Mouse (Mus musculus): ENCODE data around the gene Nudcd2.
"Not testable (repeated sequence)": the region's sequence is repeated elsewhere in the genome, so short reads cannot be mapped to it uniquely, and the experiment has no call there.

Nudcd2 gene

DNA sequence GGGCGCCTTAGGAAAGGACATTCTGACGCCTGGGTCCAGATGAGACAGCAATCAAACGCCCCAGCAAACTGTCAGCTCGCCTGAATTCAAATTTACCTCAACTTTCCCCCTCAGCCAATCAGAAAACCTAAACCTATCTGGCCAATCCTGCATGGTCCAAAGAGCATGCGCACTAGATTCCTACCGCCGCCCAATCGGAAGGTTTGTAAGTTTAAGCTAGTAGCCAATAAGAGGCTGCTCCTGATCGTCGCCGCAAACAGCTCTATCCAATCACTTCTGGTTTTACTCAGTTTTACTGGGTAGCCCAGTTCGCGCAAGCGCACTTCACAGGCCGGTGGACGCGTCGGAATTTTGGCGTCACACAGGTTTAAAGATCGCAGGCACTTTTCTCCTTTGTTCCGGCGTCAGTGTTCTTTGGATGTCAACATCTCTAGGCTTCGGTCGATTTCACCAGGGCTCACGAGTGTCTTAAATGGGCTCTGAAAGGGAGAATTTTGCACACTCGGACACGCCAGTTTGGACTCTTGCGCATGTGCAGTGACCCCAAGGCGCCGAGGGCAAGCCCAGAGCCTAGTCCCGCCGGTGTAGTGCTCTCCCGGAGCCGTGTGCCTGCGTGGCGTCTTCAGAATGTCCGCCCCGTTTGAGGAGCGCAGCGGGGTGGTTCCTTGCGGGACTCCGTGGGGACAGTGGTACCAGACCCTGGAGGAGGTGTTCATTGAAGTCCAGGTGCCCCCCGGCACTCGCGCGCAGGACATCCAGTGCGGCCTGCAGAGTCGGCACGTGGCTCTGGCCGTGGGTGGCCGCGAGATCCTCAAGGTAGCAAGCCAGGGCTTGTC lies at the start of gene Nudcd2, which contains the start of gene Hmmr:
TSS of gene Nudcd2 (plus strand) at position 329 of the 836 bp plus-strand sequence.
TSS of gene Hmmr (minus strand) at position 84 of the 836 bp plus-strand sequence.
- in situ Hi-C loops (cut with MseI, MboI): no loop called here

DNA sequence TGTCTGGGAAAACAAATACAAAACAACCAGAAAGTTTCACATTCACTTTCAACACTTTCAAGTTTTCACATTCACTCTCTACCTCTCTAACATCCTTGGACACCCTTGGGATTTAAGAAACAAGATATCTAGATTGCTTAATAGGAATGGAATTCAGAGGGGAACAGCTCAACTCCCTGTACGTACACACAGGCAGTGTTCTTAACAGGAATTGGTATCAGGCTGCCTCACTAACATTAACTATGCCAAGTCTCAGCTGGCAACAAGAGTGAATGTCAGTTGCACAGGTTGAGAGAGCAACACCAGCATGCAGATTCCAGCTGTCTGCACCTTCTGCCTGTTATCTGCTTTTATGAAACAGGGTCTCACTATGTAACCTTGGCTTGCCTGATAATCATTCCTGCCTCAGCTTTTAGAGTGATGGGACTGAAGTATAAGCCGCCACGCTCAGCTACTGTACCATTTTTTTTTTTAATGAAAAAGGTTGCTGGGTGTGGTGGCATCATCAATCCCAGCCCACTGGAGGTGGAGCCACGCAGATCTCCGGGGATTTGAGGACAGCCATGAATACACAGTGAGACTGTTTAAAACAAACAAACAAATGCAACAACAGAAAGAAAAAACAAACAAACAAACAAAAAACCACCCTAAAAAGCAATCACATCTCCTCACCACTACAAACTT lies 42.9 kb upstream of the Nudcd2 start:
- in situ Hi-C loops (cut with MseI, MboI): no loop called here

DNA sequence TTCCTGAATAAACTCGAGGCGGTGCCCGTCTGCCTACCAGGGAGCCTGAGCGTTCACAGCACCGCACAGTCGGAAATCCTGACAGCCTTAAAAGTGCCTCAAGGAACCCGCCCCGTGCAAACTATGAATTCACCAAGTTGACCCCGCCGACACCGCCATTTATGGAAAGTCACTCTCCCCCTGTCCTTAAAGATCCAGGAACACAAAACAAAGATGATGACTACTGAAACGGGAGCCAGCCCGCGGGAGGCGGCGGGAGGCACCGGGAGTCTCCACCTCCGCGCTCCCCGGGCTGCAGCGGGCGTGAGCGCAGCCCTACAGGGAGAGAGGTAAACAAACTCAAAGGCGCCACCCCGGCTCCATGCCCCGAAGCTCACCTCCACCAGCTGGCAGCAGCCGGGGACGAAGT lies 41.4 kb upstream of the Nudcd2 start:
- in situ Hi-C loops (cut with MseI, MboI): no loop called here

DNA sequence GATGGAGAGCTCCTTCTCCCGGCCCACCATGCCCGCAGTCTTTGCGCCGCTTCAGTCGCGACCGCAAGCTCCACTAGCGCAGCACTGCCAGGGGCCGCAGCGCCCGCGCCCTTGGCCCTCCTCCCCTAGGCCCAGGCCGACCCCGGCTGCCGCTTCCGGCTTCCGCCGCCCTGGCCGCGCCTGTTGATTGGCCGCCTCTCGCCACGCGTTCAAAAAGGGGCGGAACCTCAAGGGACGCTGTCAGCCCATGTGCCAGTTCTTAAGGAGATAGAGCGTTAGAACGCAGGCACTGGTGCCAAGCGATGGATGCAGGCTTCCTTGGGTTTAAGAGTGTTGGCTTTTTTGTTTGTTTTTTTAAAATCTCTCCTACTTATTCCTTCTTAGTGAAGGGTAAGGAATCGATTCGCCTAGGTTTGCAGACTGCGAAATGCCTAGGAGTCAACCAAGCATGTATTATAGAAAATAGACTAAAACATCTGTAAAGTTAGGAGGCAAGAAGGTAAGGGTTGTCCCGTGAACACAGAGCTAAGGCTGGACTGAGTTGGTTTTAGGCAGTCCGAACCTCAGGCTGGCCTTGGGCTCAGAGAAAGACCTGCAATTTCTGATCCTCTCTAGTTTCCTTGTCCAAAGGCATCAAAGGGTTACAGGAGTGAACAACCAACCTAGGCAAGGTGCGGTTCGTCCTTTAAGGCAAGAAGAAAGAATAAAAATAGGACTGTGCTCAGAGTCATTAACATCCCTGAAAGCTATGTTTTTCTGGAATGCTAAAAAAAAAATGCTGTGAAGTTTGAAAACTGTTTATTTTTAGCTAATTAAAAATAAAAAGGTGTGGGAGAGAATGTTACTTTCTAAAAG lies 40.7 kb upstream of the Nudcd2 start:
- in situ Hi-C loops (cut with MseI, MboI): no loop called here

DNA sequence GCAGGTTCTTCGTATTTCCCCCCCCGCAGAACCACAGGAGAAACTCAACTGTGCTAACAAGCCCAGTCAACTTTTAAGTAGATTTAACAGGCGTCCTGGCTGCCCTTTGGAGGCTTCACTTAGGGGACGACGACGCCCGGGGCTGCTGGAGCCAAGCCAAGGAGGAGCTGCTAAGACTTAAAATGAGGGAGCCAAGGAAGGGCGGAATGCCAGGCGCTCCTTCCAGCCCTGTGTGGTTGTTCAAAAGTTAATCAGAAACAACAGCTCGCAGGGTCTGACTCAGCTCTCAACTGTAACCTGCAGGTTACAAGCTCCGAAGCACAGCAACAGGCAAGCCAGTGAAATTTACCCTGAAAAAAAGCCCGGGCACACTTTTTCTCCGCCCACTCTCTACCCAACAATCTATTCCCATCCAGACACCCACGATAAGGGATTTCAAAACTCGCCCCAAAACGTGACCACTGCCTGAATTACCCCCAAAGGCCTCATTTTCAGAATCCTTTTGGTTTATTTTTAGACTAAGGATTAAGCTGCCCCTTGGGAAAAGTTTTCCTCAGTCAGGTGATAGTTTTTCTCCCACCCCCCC lies 40.0 kb upstream of the Nudcd2 start:
- in situ Hi-C loops (cut with MseI, MboI): no loop called here

DNA sequence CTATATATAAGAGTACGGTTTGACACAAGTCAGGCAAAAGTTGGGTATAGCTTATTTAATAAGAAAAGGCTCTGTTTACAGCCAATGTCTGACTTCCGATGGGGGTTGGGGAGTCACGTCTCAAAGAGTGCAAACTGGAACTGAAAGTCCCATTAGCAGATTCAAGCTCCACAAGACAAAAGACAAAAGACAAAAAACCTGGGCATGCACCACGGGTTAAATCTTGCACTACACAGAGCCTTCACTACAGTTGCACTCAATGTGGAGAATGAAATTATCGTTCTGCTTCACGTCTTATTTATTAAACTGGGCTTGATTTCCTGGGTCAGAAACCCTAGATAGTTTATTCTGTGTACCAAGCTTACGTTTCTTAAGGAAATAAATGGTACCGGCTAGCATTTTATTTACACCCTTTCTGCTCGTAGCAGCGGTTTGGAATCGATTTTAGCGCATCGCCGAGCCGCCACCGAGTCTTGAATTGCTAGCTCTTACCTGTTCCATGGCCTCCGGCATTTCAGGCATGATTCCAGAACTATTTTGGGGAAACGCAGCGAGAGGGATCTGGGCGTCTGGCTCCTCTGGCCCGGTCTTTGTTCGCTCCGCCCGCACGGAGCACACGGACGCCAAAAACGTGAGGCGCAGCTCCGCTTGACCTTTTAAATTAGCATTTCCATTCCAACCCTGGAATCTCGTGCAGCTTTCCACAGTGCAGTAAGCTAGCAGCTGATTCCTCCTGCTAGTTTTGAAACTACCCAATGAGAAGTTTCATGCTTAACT lies 39.0 kb upstream of the Nudcd2 start:
- in situ Hi-C loops (cut with MseI, MboI): no loop called here

DNA sequence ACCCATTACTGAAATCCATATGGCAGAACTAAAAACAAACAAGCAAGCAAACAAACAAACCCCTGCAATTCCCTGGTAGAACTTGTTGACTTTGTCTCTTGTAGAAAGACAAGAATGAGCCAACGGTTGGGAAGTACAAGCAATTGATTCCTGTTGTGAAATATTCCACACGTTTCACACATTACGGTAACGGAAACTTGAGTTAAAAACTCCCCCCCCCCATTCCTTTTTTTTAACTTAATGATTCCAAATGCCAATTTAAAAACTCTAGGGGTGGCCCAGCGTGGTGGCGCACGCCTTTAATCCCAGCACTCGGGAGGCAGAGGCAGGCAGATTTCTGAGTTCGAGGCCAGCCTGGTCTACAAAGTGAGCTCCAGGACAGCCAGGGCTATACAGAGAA lies 38.4 kb upstream of the Nudcd2 start, which contains the start of gene Mat2b:
TSS of gene Mat2b (minus strand) at position 101 of the 400 bp plus-strand sequence.
- in situ Hi-C loops (cut with MseI, MboI): no loop called here

DNA sequence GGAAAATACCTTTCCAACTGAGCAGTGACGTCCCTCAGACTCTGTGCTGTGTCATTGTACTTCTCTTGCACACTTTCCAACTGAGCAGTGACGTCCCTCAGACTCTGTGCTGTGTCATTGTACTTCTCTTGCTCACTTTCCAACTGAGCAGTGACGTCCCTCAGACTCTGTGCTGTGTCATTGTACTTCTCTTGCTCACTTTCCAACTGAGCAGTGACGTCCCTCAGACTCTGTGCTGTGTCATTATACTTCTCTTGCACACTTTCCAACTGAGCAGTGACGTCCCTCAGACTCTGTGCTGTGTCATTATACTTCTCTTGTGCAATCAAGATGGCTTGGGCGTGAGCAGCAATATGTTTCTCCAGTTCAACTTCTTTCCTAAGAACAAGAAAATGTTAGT lies 23.6 kb upstream of the Nudcd2 start:
- in situ Hi-C loops (cut with MseI, MboI): not testable (repeated sequence)

DNA sequence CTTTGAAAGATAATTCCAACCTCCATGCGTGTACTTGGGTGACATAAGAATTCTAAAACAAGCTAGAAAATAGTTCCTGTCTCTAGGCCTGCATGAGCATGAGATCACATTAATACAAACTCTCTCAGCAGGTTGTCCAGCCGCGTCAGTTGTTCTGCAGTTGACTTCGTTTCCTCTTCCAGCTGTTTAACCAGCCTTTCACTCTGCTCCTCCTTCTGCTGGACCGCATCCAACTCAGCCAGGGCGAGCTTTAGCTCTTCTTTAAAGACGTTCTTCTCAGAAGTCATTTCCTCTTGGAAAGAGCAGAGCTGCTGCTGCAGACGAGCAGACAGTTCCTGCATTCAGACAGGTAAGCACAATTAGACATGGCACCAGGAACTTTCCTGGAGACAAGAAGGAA lies 19.6 kb upstream of the Nudcd2 start:
- in situ Hi-C loops (cut with MseI, MboI): no loop called here

DNA sequence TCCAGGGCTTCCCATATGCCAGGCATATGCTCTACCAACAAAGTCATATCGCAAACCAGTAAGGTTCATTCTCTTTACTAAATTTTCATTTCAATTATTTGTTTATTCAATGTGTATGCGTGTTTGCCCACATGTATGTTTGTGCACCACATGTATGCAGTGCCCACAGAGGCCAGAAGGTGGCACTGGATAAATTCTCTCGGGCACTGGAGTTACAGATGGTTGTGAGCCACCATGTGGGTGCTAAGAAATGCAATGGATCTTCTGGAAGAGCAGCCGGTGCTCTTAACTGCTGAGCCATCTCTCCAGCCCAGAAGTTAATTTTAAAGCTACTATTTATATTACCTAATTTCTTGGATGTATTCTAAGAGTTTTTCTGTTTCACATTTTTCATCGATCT lies 17.9 kb upstream of the Nudcd2 start:
- in situ Hi-C loops (cut with MseI, MboI): no loop called here

DNA sequence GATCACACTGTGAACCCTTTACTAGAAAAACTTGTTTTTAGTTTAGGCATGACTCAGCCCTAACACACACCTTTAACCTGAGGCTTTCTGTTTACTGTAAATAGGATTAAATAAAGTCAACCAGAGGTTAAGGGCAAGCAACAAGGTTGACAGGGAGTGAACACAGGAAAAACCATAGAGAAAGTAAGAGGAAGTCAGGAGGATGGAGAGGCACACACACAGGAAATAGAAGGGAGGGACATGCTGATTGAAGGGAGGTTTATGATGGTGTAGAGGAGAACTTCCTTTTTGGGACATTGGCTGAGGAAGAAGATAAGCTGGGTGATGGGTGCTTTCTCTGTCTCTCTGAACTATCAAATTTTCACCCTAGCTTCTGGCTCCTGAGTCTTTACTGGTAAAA lies 15.1 kb upstream of the Nudcd2 start:
- in situ Hi-C loops (cut with MseI, MboI): no loop called here

DNA sequence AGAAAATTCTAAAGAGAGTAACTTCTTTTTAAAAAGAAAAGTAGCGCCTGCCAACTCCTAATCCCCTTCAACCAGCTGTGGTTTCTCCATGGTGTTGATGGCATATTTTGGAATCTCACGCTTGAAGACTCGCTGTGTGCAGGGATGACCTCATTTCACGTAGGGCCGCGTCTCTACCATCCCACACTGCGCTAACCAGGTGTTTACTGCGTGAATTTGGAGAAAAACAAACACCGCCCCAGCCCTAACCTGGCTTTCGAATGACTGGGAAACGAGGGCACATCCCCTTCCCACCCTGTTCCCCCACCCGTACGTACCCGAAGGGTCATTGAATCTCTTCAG lies 499 bp upstream of the Nudcd2 start:
- in situ Hi-C loops (cut with MseI, MboI): no loop called here

DNA sequence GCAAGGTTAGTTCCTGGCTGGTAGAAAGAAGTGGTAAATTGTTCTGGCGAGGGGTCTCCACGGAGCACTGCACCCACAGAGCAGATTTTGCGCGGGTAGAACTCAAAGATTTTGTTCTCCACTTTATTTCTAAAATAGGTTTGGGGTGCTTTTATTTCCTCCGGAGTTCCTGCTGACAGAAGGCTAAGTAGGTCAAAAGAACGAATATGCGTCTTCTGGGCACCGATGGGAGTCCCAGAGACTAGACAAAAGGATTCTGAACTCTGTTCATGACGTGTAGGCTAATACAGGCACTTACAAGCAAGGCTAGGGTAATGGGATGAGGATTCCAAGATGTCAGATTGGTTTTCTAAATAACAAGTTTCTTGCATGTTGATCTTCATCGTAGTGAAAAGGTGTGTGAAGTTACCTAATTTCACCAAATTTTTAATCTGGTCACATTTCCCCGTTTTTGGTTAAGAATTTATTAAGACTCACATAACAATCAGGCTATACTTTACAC lies 835 bp downstream of the Nudcd2 start:
- in situ Hi-C loops (cut with MseI, MboI): no loop called here

DNA sequence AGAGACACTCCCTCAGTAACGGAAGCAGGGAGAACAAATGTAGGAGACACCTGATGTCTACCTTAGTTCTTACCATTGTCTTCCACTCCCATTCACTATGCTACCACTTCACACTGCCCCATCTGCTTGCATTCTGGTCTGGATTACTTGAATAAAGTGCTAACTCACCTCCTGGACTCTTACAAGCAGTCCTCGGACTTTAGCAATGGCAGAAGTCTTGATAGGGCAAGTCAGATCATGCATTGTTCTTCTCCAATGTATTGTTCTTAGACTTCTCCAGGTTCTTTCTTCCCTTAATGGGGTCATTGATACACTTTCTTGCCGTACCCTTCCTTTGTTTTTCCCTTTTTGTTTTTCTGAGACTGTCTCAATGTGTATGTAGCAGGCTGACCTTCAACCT lies 3.9 kb downstream of the Nudcd2 start:
- in situ Hi-C loops (cut with MseI, MboI): no loop called here

DNA sequence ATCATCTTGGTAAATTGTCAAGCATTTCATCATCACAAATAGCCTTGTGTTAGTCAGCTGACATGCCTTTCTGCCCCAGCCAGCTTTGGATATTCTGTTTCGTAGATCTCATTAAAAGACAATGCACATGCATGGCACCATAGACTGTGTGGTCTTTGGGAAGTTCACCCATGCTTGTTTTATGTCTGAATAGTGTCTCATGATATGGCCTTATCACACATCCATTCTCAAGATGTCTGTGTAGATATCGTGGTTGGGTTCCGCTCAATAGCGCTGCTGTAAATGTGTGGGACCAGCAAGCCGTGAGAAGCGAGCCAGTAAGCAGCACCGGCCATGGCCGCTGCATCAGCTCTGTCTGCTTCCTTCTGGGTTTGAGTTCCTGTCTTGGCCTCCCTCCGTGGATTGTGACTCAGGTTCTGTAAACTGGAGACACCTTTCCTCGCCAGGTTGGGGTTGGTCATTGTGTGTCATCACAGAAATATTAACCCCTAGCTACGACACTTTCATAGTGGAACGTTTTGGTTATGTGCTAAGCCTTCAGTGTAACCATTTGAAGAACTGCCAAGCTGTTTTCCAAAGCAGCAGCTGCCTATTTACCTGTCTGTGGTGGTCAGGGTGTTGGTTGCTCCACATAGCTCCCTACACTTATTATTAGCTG lies 8.3 kb downstream of the Nudcd2 start:
- in situ Hi-C loops (cut with MseI, MboI): no loop called here

DNA sequence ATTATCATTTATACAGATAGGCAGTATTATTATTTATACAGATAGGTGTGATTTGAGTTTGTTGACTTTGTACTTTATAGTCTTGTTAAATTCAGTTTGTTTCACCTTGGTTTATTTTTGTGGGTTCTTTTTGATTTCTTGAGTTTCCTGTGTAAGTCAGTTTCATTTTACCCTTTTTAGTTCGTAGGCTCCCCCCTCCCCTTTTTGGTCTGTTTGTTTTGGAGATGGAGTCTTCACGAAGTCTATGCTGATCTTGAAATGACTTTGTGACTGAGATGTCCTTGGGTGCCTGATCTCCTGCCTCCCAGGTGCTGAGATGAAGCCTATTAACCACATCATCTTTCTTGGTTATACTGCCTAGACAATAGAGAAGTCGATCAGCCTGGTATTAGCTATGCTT lies 10.9 kb downstream of the Nudcd2 start:
- in situ Hi-C loops (cut with MseI, MboI): no loop called here

DNA sequence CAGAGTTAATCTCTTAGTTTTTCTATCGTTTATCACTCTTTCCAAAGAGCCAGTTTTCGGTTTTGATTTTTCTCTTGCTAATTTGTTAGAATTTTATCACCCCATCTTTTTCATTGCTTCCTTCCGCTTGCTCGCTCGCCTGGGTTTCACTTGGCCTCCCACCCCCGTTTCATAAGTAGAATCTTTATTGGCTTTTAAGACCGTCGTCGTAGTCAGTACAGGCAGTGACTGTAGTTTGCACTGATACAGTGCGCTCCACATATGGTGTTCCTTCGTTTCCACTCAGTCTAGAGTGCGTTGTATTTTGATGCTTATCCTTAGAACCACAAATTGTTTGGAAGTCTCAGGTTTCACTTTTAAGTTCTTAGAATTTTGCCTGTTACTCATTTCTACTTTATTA lies 12.9 kb downstream of the Nudcd2 start:
- in situ Hi-C loops (cut with MseI, MboI): no loop called here

DNA sequence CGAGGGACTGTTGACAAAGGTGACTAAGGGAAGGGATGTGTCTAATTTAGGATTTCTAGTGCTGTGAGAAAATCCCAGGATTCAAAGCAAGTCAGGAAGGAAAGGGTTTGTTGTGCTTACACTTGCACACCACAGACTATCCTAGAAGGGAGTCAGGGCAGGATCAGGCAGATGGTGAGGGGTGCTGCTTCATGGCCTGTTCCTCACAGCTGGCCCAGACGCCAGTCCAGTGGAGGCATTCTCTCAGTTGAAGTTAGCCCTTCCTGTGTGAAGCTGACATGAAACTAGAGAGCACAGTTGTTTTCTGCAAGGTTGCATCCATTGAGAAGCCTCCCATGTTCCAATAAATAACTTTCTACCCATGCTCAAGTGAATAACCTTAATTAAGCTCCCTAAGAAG lies 14.2 kb downstream of the Nudcd2 start:
- in situ Hi-C loops (cut with MseI, MboI): no loop called here

DNA sequence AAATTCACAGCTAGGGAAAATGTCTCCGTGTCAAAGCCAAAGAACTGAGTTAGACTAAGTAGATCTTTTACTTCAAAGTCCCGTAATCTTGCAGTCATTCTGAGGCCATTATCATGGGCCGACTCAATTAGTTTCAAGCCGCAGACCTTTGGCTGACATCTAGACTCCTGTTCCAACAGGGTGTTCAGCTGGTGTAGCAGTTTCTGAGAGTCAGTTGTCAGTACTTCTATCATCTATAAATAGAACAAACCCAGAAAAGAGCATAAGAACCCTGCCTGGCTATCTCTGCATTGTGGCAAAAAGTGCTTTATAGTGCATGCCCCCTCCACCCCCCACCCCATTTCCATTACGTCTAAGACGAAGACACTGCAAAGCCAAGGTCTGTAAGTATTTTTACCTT lies 20.4 kb downstream of the Nudcd2 start:
- in situ Hi-C loops (cut with MseI, MboI): no loop called here

DNA sequence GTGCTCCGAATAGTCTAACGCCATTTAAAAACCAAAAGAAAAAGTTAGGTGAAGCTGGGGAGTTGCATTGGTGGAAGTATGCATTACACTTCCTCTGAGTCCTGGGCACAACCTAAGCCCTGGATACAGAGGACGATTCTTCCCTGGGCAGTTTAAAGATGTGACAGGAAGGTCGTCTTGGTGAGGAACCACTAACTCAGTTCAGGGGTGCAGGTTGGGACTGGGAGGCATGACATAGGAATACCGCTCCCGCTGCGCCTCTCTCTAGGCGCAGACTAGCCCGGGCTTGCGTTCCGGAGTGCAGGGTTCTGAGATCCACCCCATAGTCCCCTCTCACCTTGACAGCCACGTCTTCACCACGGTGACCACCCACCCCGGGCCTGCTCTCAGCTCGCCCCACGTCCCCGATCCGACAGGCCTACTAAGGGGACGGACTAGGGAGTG lies 21.2 kb downstream of the Nudcd2 start:
- in situ Hi-C loops (cut with MseI, MboI): no loop called here
